Mouse (Mus musculus) left cerebral cortex, postnatal 4 days (tissue): Measurements from ENCODE around the gene Asdurf. TPM values are rescaled to one million over a fixed set of nuclear protein-coding genes. Genes with fewer than 3 reads are reported as not detected.

Experiments used
- total RNA-seq, 2 experiments: library from RNA; stranded (reverse); gene quantifications; 2 replicates each; pipeline ENCODE4 v1.2.3; 2021

The Asdurf gene
- total RNA-seq, 2 experiments from 2014 or later = not detected

Other genes with a start within 250 kb of the Asdurf start
- not detected for gene 1700019A02Rik, start 165.0 kb downstream of the Asdurf start, total RNA-seq
- gene Pms1, start 55.6 kb downstream of the Asdurf start, total RNA-seq = 10 to 100 TPM; 10.1 to 13.8 TPM
- 10 to 100 TPM; 12.1 to 13.3 TPM for gene Ormdl1, start 55.5 kb downstream of the Asdurf start, total RNA-seq
- gene Gm28778, start 55.5 kb downstream of the Asdurf start, total RNA-seq = not detected
- 10 to 100 TPM; 15.2 to 17.2 TPM for gene Osgepl1, start 39.0 kb downstream of the Asdurf start, total RNA-seq
- under 1 TPM; 0.34 to 0.54 TPM for gene Gm28551, start within 50 bp of the Asdurf start, total RNA-seq
- gene Asnsd1, start 133 bp upstream of the Asdurf start, total RNA-seq = 10 to 100 TPM; 38.7 to 40.7 TPM